Mouse (Mus musculus) midbrain, embryonic 15.5 days (tissue): ENCODE measurements around the gene Ldhd. TPM values are rescaled to one million over a fixed set of nuclear protein-coding genes. Genes with fewer than 3 reads are reported as not detected.

Experiments used
- polyA plus RNA-seq: library from polyadenylated mRNA; unstranded; fragments of >200 nt; fragmentation: Nextera tagmentation; extraction: Ambion mirVana; gene quantifications from 2 replicates; pipeline ENCODE4 v1.2.1, GENCODE M21; 2015

Ldhd gene
- polyA plus RNA-seq, 1 experiment from 2014 or later, result 0.71 TPM

Other genes starting within 250 kb of the Ldhd start
- 0.10 and 0.11 TPM in 2 replicates for gene Fa2h, start 236.6 kb downstream of the Ldhd start, polyA plus RNA-seq
- gene Wdr59, start 108.3 kb downstream of the Ldhd start, polyA plus RNA-seq, result 6.8 and 8.3 TPM in 2 replicates
- gene Znrf1, start 94.3 kb downstream of the Ldhd start, polyA plus RNA-seq, result 106 and 119 TPM in 2 replicates
- gene Zfp1, start 13.0 kb upstream of the Ldhd start, polyA plus RNA-seq, result 29.1 and 30.0 TPM in 2 replicates
- 2.5 TPM in 1 of 2 replicates, not detected in the other for gene Ctrb1, start 60.6 kb upstream of the Ldhd start, polyA plus RNA-seq
- 51.9 and 55.8 TPM in 2 replicates for gene Bcar1, start 113.4 kb upstream of the Ldhd start, polyA plus RNA-seq
- gene Cfdp1, start 223.9 kb upstream of the Ldhd start, polyA plus RNA-seq, result 210 and 216 TPM in 2 replicates
- 3.7 and 3.8 TPM in 2 replicates for gene Tmem170, start 246.4 kb upstream of the Ldhd start, polyA plus RNA-seq